8 mouse cellular contexts compared by ENCODE assay signal in genomic region chr3:32669211-32669610, GRCm38 (mm10). TPM values are rescaled to one million over a fixed set of nuclear protein-coding genes. Genes with fewer than 3 reads are reported as not detected.
A peak's percentile ranks its signal among the peaks of the same experiment; 100 is the strongest.
DNase-seq lines count a peak whose midpoint lies in the region; ATAC-seq and TF ChIP-seq lines count a peak whose summit lies in the region.
"Had no signal": no experiment of that assay in that cellular context is flagged by ENCODE, and none has a peak within 500 bp of the region (broad histone marks: within the 10 kb centered on the region; RNA-seq: fewer than 3 reads in every experiment).

No protein-coding gene starts in this region.

- H3K9ac ChIP-seq in hindbrain, embryonic 16.5 days (ENCODE audit: low read depth, low read length) = no peak overlapping the region
- H3K9ac ChIP-seq in hindbrain, embryonic 14.5 days = no peak overlapping the region

- TF ChIP-seq POLR2A in small intestine, adult 2 months (IDR thresholded peaks at IDR 0.05; ENCODE audit: low read depth, low read length) = no peak

- peak overlapping the region; percentile 20; the same call in 1 of the 2 replicates for H3K4me2 ChIP-seq in hindbrain, embryonic 16.5 days (ENCODE audit: low read length)
- no peak overlapping the region for H3K4me2 ChIP-seq in hindbrain, embryonic 14.5 days (replicated peaks)

- no peak overlapping the region for H3K4me3 ChIP-seq in hindbrain, embryonic 16.5 days (ENCODE audit: low read length)
- H3K4me3 ChIP-seq in hindbrain, embryonic 14.5 days (replicated peaks; ENCODE audit: low read length) = no peak overlapping the region
- H3K4me3 ChIP-seq in brown adipose tissue, adult 24 weeks (ENCODE audit: insufficient read depth, low read depth, low read length) = peak overlapping the region; percentile 29
- peak overlapping the region; percentile 37; the same call in 1 of the 2 replicates for H3K4me3 ChIP-seq in small intestine, adult 2 months (ENCODE audit: low read depth, low read length)

- no peak for DNase-seq in hindbrain, embryonic 14.5 days (ENCODE audit: low spot score)
- DNase-seq in frontal cortex, postnatal 36 days (ENCODE audit: low spot score in 2 of 2) = peak; percentile 36 to 53
- DNase-seq in kidney, postnatal 10 days = peak; percentile 37
- no peak for DNase-seq in thymus, postnatal 4 days

- H3K9me3 ChIP-seq in hindbrain, embryonic 16.5 days (ENCODE audit: control insufficient read depth, low read length) = no peaks in the 10 kb centered on the region
- H3K9me3 ChIP-seq in hindbrain, embryonic 14.5 days (ENCODE audit: control insufficient read depth, low read length) = no peaks in the 10 kb centered on the region

- TF ChIP-seq CTCF in small intestine, adult 2 months (IDR thresholded peaks at IDR 0.05; ENCODE audit: extremely low read depth, insufficient read length, insufficient replicate concordance, low read depth, low read length) = no peak

- 71% methylated on average over 6 of the region's 6 CpGs for WGBS in hindbrain, embryonic 16.5 days
- WGBS in hindbrain, embryonic 14.5 days = 76% methylated on average over 6 of the region's 6 CpGs
- WGBS in small intestine, adult 2 months = 64% methylated on average over 6 of the region's 6 CpGs

- no peaks in the 10 kb centered on the region for H3K4me1 ChIP-seq in hindbrain, embryonic 16.5 days (ENCODE audit: control insufficient read depth, insufficient read depth, low read depth, low read length)
- no peaks in the 10 kb centered on the region for H3K4me1 ChIP-seq in hindbrain, embryonic 14.5 days (replicated peaks; ENCODE audit: control insufficient read depth, insufficient read depth, low read length)
- peaks cover 14% of the 10 kb centered on the region; the same call in 1 of the 2 replicates for H3K4me1 ChIP-seq in brown adipose tissue, adult 24 weeks (ENCODE audit: control insufficient read depth, insufficient read depth, insufficient read length, low read length)
- H3K4me1 ChIP-seq in small intestine, adult 2 months (ENCODE audit: control insufficient read depth, insufficient read depth, insufficient read length, low read length) = 0 out of 2 replicates have a peak, but pooled peaks cover 2% of the 10 kb centered on the region

- no peaks in the 10 kb centered on the region for H3K27me3 ChIP-seq in hindbrain, embryonic 16.5 days (replicated peaks; ENCODE audit: control insufficient read depth, insufficient read depth, low read length)
- no peaks in the 10 kb centered on the region for H3K27me3 ChIP-seq in hindbrain, embryonic 14.5 days (ENCODE audit: control insufficient read depth, insufficient read depth, low read length)
- no peaks in the 10 kb centered on the region for H3K27me3 ChIP-seq in small intestine, adult 2 months (ENCODE audit: control insufficient read depth, insufficient read depth, low read length)

- peak overlapping the region; percentile 65; the same call in 1 of the 2 replicates for H3K27ac ChIP-seq in hindbrain, embryonic 16.5 days (ENCODE audit: low read depth, low read length)
- H3K27ac ChIP-seq in hindbrain, embryonic 14.5 days = no peak overlapping the region
- H3K27ac ChIP-seq in brown adipose tissue, adult 24 weeks (replicated peaks; ENCODE audit: low read depth, low read length) = peak overlapping the region; percentile 90
- peak overlapping the region; percentile 21 for H3K27ac ChIP-seq in small intestine, adult 2 months (ENCODE audit: insufficient read depth, low read depth, low read length)

- no peaks in the 10 kb centered on the region for H3K36me3 ChIP-seq in hindbrain, embryonic 16.5 days (ENCODE audit: control insufficient read depth, insufficient read depth, low read length)
- no peaks in the 10 kb centered on the region for H3K36me3 ChIP-seq in hindbrain, embryonic 14.5 days (replicated peaks; ENCODE audit: control insufficient read depth, insufficient read depth)
- no peaks in the 10 kb centered on the region for H3K36me3 ChIP-seq in small intestine, adult 2 months (ENCODE audit: control insufficient read depth, insufficient read depth, low read length)

- peak; percentile 77; the same call in 1 of the 2 replicates for ATAC-seq in hindbrain, embryonic 16.5 days
- ATAC-seq in hindbrain, embryonic 14.5 days (ENCODE audit: low FRiP score) = no peak
- ATAC-seq: Patski had no signal

RNA-seq across cellular contexts. Expression of gene Actl6a, which starts 36.9 kb away (rescaled TPM):
- polyA plus RNA-seq in hindbrain, embryonic 16.5 days (2015; fragmentation: Nextera tagmentation; extraction: Ambion mirVana) = 55.3 and 59.9 TPM in 2 replicates
- 58.7 and 63.9 TPM in 2 replicates for polyA plus RNA-seq in hindbrain, embryonic 14.5 days (2014; fragmentation: Nextera tagmentation; extraction: Ambion mirVana)
- 23.6 and 35.8 TPM in 2 replicates for polyA plus RNA-seq in brown adipose tissue, adult 24 weeks (2012; ENCODE audit: insufficient read depth, insufficient read length, missing spikeins)
- polyA plus RNA-seq in small intestine, adult 2 months (2012; rRNA removed) = 5.7 and 8.7 TPM in 2 replicates

RNA-seq across cellular contexts. Expression of gene Gnb4, which starts 52.8 kb away (rescaled TPM):
- 114 and 118 TPM in 2 replicates for polyA plus RNA-seq in hindbrain, embryonic 16.5 days (2015; fragmentation: Nextera tagmentation; extraction: Ambion mirVana)
- 101 and 108 TPM in 2 replicates for polyA plus RNA-seq in hindbrain, embryonic 14.5 days (2014; fragmentation: Nextera tagmentation; extraction: Ambion mirVana)
- polyA plus RNA-seq in brown adipose tissue, adult 24 weeks (2012; ENCODE audit: insufficient read depth, insufficient read length, missing spikeins) = 5.4 and 6.8 TPM in 2 replicates
- 5.7 and 6.5 TPM in 2 replicates for polyA plus RNA-seq in small intestine, adult 2 months (2012; rRNA removed)

Comparison
In these comparisons a context has a peak if more than half of its experiments do, and no peak if none do; other contexts are left out.
1. H3K4me3 ChIP-seq: peak in brown adipose tissue, adult 24 weeks (single experiment) and small intestine, adult 2 months (single experiment); none in hindbrain, embryonic 16.5 days (single experiment) and hindbrain, embryonic 14.5 days (single experiment).
2. DNase-seq: peak in frontal cortex, postnatal 36 days (2 of 2) and kidney, postnatal 10 days (single experiment); none in hindbrain, embryonic 14.5 days (single experiment) and thymus, postnatal 4 days (single experiment).
3. RNA of gene Gnb4, which starts 52.8 kb away (polyA plus RNA-seq): 114 to 118 TPM in hindbrain, embryonic 16.5 days and 101 to 108 TPM in hindbrain, embryonic 14.5 days; 5.7 to 6.5 TPM in small intestine, adult 2 months and 5.4 to 6.8 TPM in brown adipose tissue, adult 24 weeks; every median in the first group is over 10 times any median in the second.